Mouse (Mus musculus): Measurements from ENCODE around the gene Isoc2a. TPM values are rescaled to one million over a fixed set of nuclear protein-coding genes. Genes with fewer than 3 reads are reported as not detected.
"Not testable (repeated sequence)": the region's sequence is repeated elsewhere in the genome, so short reads cannot be mapped to it uniquely, and the experiment has no call there.

Gene Isoc2a
- polyA plus RNA-seq, 1 experiment from 2014 or later, result 0.72 TPM

- H3K4me2 ChIP-seq (ENCODE audit: low read length), result no peak overlapping the region
- H3K9ac ChIP-seq (ENCODE audit: low read depth, low read length), result no peak overlapping the region
- H3K9me3 ChIP-seq (replicated peaks; ENCODE audit: low read length), result no peaks in the 10 kb centered on the region
- no peak overlapping the region for H3K27ac ChIP-seq
- 78% methylated on average over 8 of the region's 8 CpGs for WGBS
- H3K4me1 ChIP-seq (replicated peaks; ENCODE audit: insufficient read depth, low read length), result no peaks in the 10 kb centered on the region
- no peak for TF ChIP-seq CTCF (IDR thresholded peaks at IDR 0.05; ENCODE audit: low read depth)
- H3K4me3 ChIP-seq (replicated peaks; ENCODE audit: low read depth, low read length), result no peak overlapping the region
- ATAC-seq (replicated peaks; ENCODE audit: low FRiP score, low read depth), result no peak
- DNase-seq (ENCODE audit: low spot score), result no peak
- no peaks in the 10 kb centered on the region for H3K27me3 ChIP-seq (ENCODE audit: insufficient read depth, low read length)
- H3K36me3 ChIP-seq (ENCODE audit: insufficient read depth, low read length), result no peaks in the 10 kb centered on the region
Observed at GRCm38 (mm10) chr7:4851315-4851688, 25.7 kb upstream of the Isoc2a start.

- Histone ChIP-seq H3K9me3 (replicated peaks; ENCODE audit: low read length) (no peaks in the 10 kb centered on the region), H3K27ac (no peak overlapping the region), H3K9ac (ENCODE audit: low read depth, low read length) (no peak overlapping the region), H3K36me3 (ENCODE audit: insufficient read depth, low read length) (no peaks in the 10 kb centered on the region), H3K4me3 (replicated peaks; ENCODE audit: low read depth, low read length) (no peak overlapping the region), H3K4me1 (replicated peaks; ENCODE audit: insufficient read depth, low read length) (no peaks in the 10 kb centered on the region), H3K27me3 (ENCODE audit: insufficient read depth, low read length) (no peaks in the 10 kb centered on the region), H3K4me2 (ENCODE audit: low read length) (no peak overlapping the region)
- DNase-seq (ENCODE audit: low spot score) (no peak), ATAC-seq (replicated peaks; ENCODE audit: low FRiP score, low read depth) (no peak)
- WGBS, result 86% methylated on average over 3 of the region's 3 CpGs
- TF ChIP-seq CTCF (IDR thresholded peaks at IDR 0.05; ENCODE audit: low read depth), result no peak
Observed at GRCm38 (mm10) chr7:4853613-4854012, 23.3 kb upstream of the Isoc2a start.

GRCm38 (mm10) chr7:4856508-4856907, 20.4 kb upstream of the Isoc2a start:
- no peaks in the 10 kb centered on the region for H3K9me3 ChIP-seq (replicated peaks; ENCODE audit: low read length)
- no peaks in the 10 kb centered on the region for H3K36me3 ChIP-seq (ENCODE audit: insufficient read depth, low read length)
- H3K4me3 ChIP-seq (replicated peaks; ENCODE audit: low read depth, low read length), result no peak overlapping the region
- 86% methylated on average over 9 of the region's 9 CpGs for WGBS
- TF ChIP-seq CTCF (IDR thresholded peaks at IDR 0.05; ENCODE audit: low read depth), result no peak
- DNase-seq (ENCODE audit: low spot score), result no peak
- H3K27me3 ChIP-seq (ENCODE audit: insufficient read depth, low read length), result no peaks in the 10 kb centered on the region
- no peak overlapping the region for H3K27ac ChIP-seq
- no peak overlapping the region for H3K9ac ChIP-seq (ENCODE audit: low read depth, low read length)
- no peaks in the 10 kb centered on the region for H3K4me1 ChIP-seq (replicated peaks; ENCODE audit: insufficient read depth, low read length)
- ATAC-seq (replicated peaks; ENCODE audit: low FRiP score, low read depth), result no peak
- H3K4me2 ChIP-seq (ENCODE audit: low read length), result no peak overlapping the region

GRCm38 (mm10) chr7:4857321-4857720, 19.6 kb upstream of the Isoc2a start:
- Histone ChIP-seq H3K36me3 (ENCODE audit: insufficient read depth, low read length) (no peaks in the 10 kb centered on the region), H3K4me1 (replicated peaks; ENCODE audit: insufficient read depth, low read length) (no peaks in the 10 kb centered on the region), H3K4me3 (replicated peaks; ENCODE audit: low read depth, low read length) (no peak overlapping the region), H3K27ac (no peak overlapping the region), H3K9me3 (replicated peaks; ENCODE audit: low read length) (no peaks in the 10 kb centered on the region), H3K9ac (ENCODE audit: low read depth, low read length) (no peak overlapping the region), H3K4me2 (ENCODE audit: low read length) (no peak overlapping the region), H3K27me3 (ENCODE audit: insufficient read depth, low read length) (no peaks in the 10 kb centered on the region)
- 59% methylated on average over 7 of the region's 7 CpGs for WGBS
- no peak for TF ChIP-seq CTCF (IDR thresholded peaks at IDR 0.05; ENCODE audit: low read depth)
- DNase-seq (ENCODE audit: low spot score) (no peak), ATAC-seq (replicated peaks; ENCODE audit: low FRiP score, low read depth) (no peak)

GRCm38 (mm10) chr7:4859418-4859978, 17.5 kb upstream of the Isoc2a start:
- Histone ChIP-seq H3K27ac (no peak overlapping the region), H3K4me2 (ENCODE audit: low read length) (no peak overlapping the region), H3K27me3 (ENCODE audit: insufficient read depth, low read length) (no peaks in the 10 kb centered on the region), H3K9ac (ENCODE audit: low read depth, low read length) (no peak overlapping the region), H3K4me1 (replicated peaks; ENCODE audit: insufficient read depth, low read length) (no peaks in the 10 kb centered on the region), H3K9me3 (replicated peaks; ENCODE audit: low read length) (no peaks in the 10 kb centered on the region), H3K4me3 (replicated peaks; ENCODE audit: low read depth, low read length) (no peak overlapping the region), H3K36me3 (ENCODE audit: insufficient read depth, low read length) (no peaks in the 10 kb centered on the region)
- TF ChIP-seq CTCF (IDR thresholded peaks at IDR 0.05; ENCODE audit: low read depth), result no peak
- 57% methylated on average over 12 of the region's 12 CpGs for WGBS
- DNase-seq (ENCODE audit: low spot score) (no peak), ATAC-seq (replicated peaks; ENCODE audit: low FRiP score, low read depth) (no peak)

- WGBS, result 59% methylated on average over 3 of the region's 3 CpGs
- H3K27ac ChIP-seq; H3K4me1 ChIP-seq (replicated peaks; ENCODE audit: insufficient read depth, low read length): not testable (repeated sequence)
Observed at GRCm38 (mm10) chr7:4860926-4861325, 16.0 kb upstream of the Isoc2a start.

GRCm38 (mm10) chr7:4863041-4863440, 13.9 kb upstream of the Isoc2a start:
- peak overlapping the region; percentile 31; the same call in 1 of the 2 replicates for H3K27ac ChIP-seq
- DNase-seq (ENCODE audit: low spot score) (peak; percentile 31), ATAC-seq (replicated peaks; ENCODE audit: low FRiP score, low read depth) (no peak)
- H3K4me2 ChIP-seq (ENCODE audit: low read length), result no peak overlapping the region
- H3K9me3 ChIP-seq (replicated peaks; ENCODE audit: low read length), result no peaks in the 10 kb centered on the region
- WGBS, result 27% methylated on average over 1 of the region's 1 CpGs
- H3K4me3 ChIP-seq (replicated peaks; ENCODE audit: low read depth, low read length), result no peak overlapping the region
- H3K27me3 ChIP-seq (ENCODE audit: insufficient read depth, low read length), result no peaks in the 10 kb centered on the region
- no peak overlapping the region for H3K9ac ChIP-seq (ENCODE audit: low read depth, low read length)
- H3K4me1 ChIP-seq (replicated peaks; ENCODE audit: insufficient read depth, low read length), result no peaks in the 10 kb centered on the region
- no peak for TF ChIP-seq CTCF (IDR thresholded peaks at IDR 0.05; ENCODE audit: low read depth)
- H3K36me3 ChIP-seq (ENCODE audit: insufficient read depth, low read length), result no peaks in the 10 kb centered on the region

More at GRCm38 (mm10) chr7:4860926-4861325, 16.0 kb upstream of the Isoc2a start:
- not testable (repeated sequence) for H3K27me3 ChIP-seq (ENCODE audit: insufficient read depth, low read length); DNase-seq (ENCODE audit: low spot score); H3K9me3 ChIP-seq (replicated peaks; ENCODE audit: low read length); ATAC-seq (replicated peaks; ENCODE audit: low FRiP score, low read depth); H3K36me3 ChIP-seq (ENCODE audit: insufficient read depth, low read length); H3K4me3 ChIP-seq (replicated peaks; ENCODE audit: low read depth, low read length); H3K9ac ChIP-seq (ENCODE audit: low read depth, low read length); H3K4me2 ChIP-seq (ENCODE audit: low read length)

Measured in kidney, postnatal 0 days (tissue).